Comparison of ENCODE assay signal across 27 mouse cellular contexts in genomic region chr15:79005581-79005980, GRCm38 (mm10). TPM values are rescaled to one million over a fixed set of nuclear protein-coding genes. Genes with fewer than 3 reads are reported as not detected.
DNase-seq lines count a peak whose midpoint lies in the region; ATAC-seq lines count a peak whose summit lies in the region.
"Had no signal": no experiment of that assay in that cellular context is flagged by ENCODE, and none has a peak within 500 bp of the region (broad histone marks: within the 10 kb centered on the region; RNA-seq: fewer than 3 reads in every experiment).

No protein-coding gene starts in this region.

- no peaks in the 10 kb centered on the region for H3K27me3 ChIP-seq in limb, embryonic 15.5 days
- no peaks in the 10 kb centered on the region for H3K27me3 ChIP-seq in limb, embryonic 10.5 days (ENCODE audit: low read depth, poor library complexity, severe bottlenecking)
- H3K27me3 ChIP-seq in stomach, embryonic 16.5 days (ENCODE audit: control insufficient read depth, insufficient read depth, low read length): no peaks in the 10 kb centered on the region
- H3K27me3 ChIP-seq in forebrain, embryonic 16.5 days (replicated peaks; ENCODE audit: control insufficient read depth, insufficient read depth, low read length): no peaks in the 10 kb centered on the region
- H3K27me3 ChIP-seq: embryonic facial prominence, embryonic 12.5 days; embryonic facial prominence, embryonic 15.5 days; forebrain, embryonic 12.5 days; forebrain, embryonic 15.5 days; hindbrain, embryonic 12.5 days; hindbrain, embryonic 15.5 days had no signal

- no peak for DNase-seq in limb, embryonic 10.5 days (ENCODE audit: low spot score)
- DNase-seq in MN1 (ENCODE audit: low spot score): peak; percentile 80
- DNase-seq in gastrocnemius, adult 8-10 months (ENCODE audit: low spot score in 2 of 2): no peak
- DNase-seq: adrenal gland, adult 8-10 months; adrenal gland, postnatal 36 days; cerebellum, adult 18-20 months; cerebellum, adult 9-10 months; cerebellum, postnatal 14 days; gastrocnemius, postnatal 14 days; heart, adult 11 months had no signal

- H3K9ac ChIP-seq in limb, embryonic 15.5 days: no peak overlapping the region
- no peak overlapping the region for H3K9ac ChIP-seq in stomach, embryonic 16.5 days (ENCODE audit: low read length)
- no peak overlapping the region for H3K9ac ChIP-seq in forebrain, embryonic 16.5 days (replicated peaks; ENCODE audit: low read depth, low read length)
- H3K9ac ChIP-seq: embryonic facial prominence, embryonic 12.5 days; embryonic facial prominence, embryonic 15.5 days; forebrain, embryonic 12.5 days; forebrain, embryonic 15.5 days; hindbrain, embryonic 12.5 days; hindbrain, embryonic 15.5 days had no signal

- 86% methylated on average over 9 of the region's 9 CpGs for WGBS in limb, embryonic 15.5 days
- 91% methylated on average over 9 of the region's 9 CpGs for WGBS in limb, embryonic 10.5 days
- 76% methylated on average over 9 of the region's 9 CpGs for WGBS in stomach, embryonic 16.5 days
- 87% methylated on average over 9 of the region's 9 CpGs for WGBS in forebrain, embryonic 16.5 days

- no peak overlapping the region for H3K4me2 ChIP-seq in limb, embryonic 15.5 days
- no peak overlapping the region for H3K4me2 ChIP-seq in stomach, embryonic 16.5 days (ENCODE audit: low read depth, low read length)
- no peak overlapping the region for H3K4me2 ChIP-seq in forebrain, embryonic 16.5 days (ENCODE audit: low read length)
- H3K4me2 ChIP-seq: embryonic facial prominence, embryonic 12.5 days; embryonic facial prominence, embryonic 15.5 days; forebrain, embryonic 12.5 days; forebrain, embryonic 15.5 days; heart, embryonic 11.5 days; hindbrain, embryonic 12.5 days; hindbrain, embryonic 15.5 days had no signal

- peak overlapping the region; percentile 43; the same call in 1 of the 2 replicates for H3K27ac ChIP-seq in limb, embryonic 15.5 days
- H3K27ac ChIP-seq in limb, embryonic 10.5 days: no peak overlapping the region
- H3K27ac ChIP-seq in stomach, embryonic 16.5 days (ENCODE audit: low read length): peak overlapping the region; percentile 55
- H3K27ac ChIP-seq in forebrain, embryonic 16.5 days (ENCODE audit: low read length): no peak overlapping the region
- H3K27ac ChIP-seq: embryonic facial prominence, embryonic 12.5 days; embryonic facial prominence, embryonic 15.5 days; forebrain, embryonic 12.5 days; forebrain, embryonic 15.5 days; hindbrain, embryonic 12.5 days; hindbrain, embryonic 15.5 days had no signal

- no peak overlapping the region for H3K4me3 ChIP-seq in limb, embryonic 15.5 days
- H3K4me3 ChIP-seq in limb, embryonic 10.5 days: no peak overlapping the region
- no peak overlapping the region for H3K4me3 ChIP-seq in stomach, embryonic 16.5 days (replicated peaks; ENCODE audit: low read length)
- H3K4me3 ChIP-seq in forebrain, embryonic 16.5 days (replicated peaks; ENCODE audit: low read length): no peak overlapping the region
- H3K4me3 ChIP-seq: embryonic facial prominence, embryonic 12.5 days; embryonic facial prominence, embryonic 15.5 days; forebrain, embryonic 12.5 days; forebrain, embryonic 15.5 days; hindbrain, embryonic 12.5 days; hindbrain, embryonic 15.5 days had no signal

- no peaks in the 10 kb centered on the region for H3K9me3 ChIP-seq in limb, embryonic 15.5 days
- no peaks in the 10 kb centered on the region for H3K9me3 ChIP-seq in limb, embryonic 10.5 days (replicated peaks)
- H3K9me3 ChIP-seq in stomach, embryonic 16.5 days (replicated peaks; ENCODE audit: control insufficient read depth, low read length): no peaks in the 10 kb centered on the region
- H3K9me3 ChIP-seq in forebrain, embryonic 16.5 days (ENCODE audit: control insufficient read depth, low read length): no peaks in the 10 kb centered on the region
- H3K9me3 ChIP-seq: embryonic facial prominence, embryonic 12.5 days; embryonic facial prominence, embryonic 15.5 days; forebrain, embryonic 12.5 days; forebrain, embryonic 15.5 days; G1E; hindbrain, embryonic 12.5 days; hindbrain, embryonic 15.5 days had no signal

- no peak for ATAC-seq in limb, embryonic 15.5 days (ENCODE audit: insufficient number of reproducible peaks, low FRiP score, low TSS enrichment, low read depth)
- ATAC-seq in stomach, embryonic 16.5 days (ENCODE audit: insufficient read depth, low FRiP score): no peak; the same call in 1 of the 2 replicates
- no peak for ATAC-seq in forebrain, embryonic 16.5 days
- ATAC-seq: forebrain, embryonic 15.5 days had no signal

- H3K4me1 ChIP-seq in limb, embryonic 15.5 days: no peaks in the 10 kb centered on the region; the same call in 1 of the 2 replicates
- H3K4me1 ChIP-seq in limb, embryonic 10.5 days: peaks cover 19% of the 10 kb centered on the region
- no peaks in the 10 kb centered on the region for H3K4me1 ChIP-seq in stomach, embryonic 16.5 days (ENCODE audit: control insufficient read depth, insufficient read depth, low read length)
- no peaks in the 10 kb centered on the region for H3K4me1 ChIP-seq in forebrain, embryonic 16.5 days (replicated peaks; ENCODE audit: control insufficient read depth, insufficient read depth, low read length)
- H3K4me1 ChIP-seq: embryonic facial prominence, embryonic 12.5 days; embryonic facial prominence, embryonic 15.5 days; forebrain, embryonic 12.5 days; forebrain, embryonic 15.5 days; hindbrain, embryonic 15.5 days had no signal

- H3K36me3 ChIP-seq in limb, embryonic 15.5 days: peaks cover 68% of the 10 kb centered on the region
- peaks cover 73% of the 10 kb centered on the region for H3K36me3 ChIP-seq in limb, embryonic 10.5 days
- peaks cover 17% of the 10 kb centered on the region for H3K36me3 ChIP-seq in stomach, embryonic 16.5 days (ENCODE audit: control insufficient read depth, insufficient read depth, low read length)
- H3K36me3 ChIP-seq in forebrain, embryonic 16.5 days (ENCODE audit: control insufficient read depth, insufficient read depth): peaks cover 19% of the 10 kb centered on the region

RNA-seq across cellular contexts. Expression of gene H1f0, which starts 22.7 kb away (rescaled TPM):
- 487 and 628 TPM in 2 replicates for polyA plus RNA-seq in limb, embryonic 15.5 days (2015; fragmentation: Nextera tagmentation; extraction: Ambion mirVana)
- polyA plus RNA-seq in limb, embryonic 10.5 days (2016; fragmentation: Nextera tagmentation; extraction: Ambion mirVana): 330 and 448 TPM in 2 replicates
- polyA plus RNA-seq in stomach, embryonic 16.5 days (2015; fragmentation: Nextera tagmentation; extraction: Ambion mirVana): 479 and 551 TPM in 2 replicates
- polyA plus RNA-seq in forebrain, embryonic 16.5 days (2015; fragmentation: Nextera tagmentation; extraction: Ambion mirVana): 403 and 441 TPM in 2 replicates
- 100 to 1,000 TPM in 1 of 4 experiments, 10 to 100 TPM in 3; 84.7 to 103 (median 92.1) TPM for total RNA-seq in gastrocnemius, adult 8-10 months (2022)

RNA-seq across cellular contexts. Expression of gene Galr3, which starts 36.1 kb away (rescaled TPM):
- polyA plus RNA-seq in limb, embryonic 15.5 days (2015; fragmentation: Nextera tagmentation; extraction: Ambion mirVana): 0.13 TPM in 1 of 2 replicates, not detected in the other
- polyA plus RNA-seq in limb, embryonic 10.5 days (2016; fragmentation: Nextera tagmentation; extraction: Ambion mirVana): 0.13 TPM in 1 of 2 replicates, not detected in the other
- 0.26 and 0.43 TPM in 2 replicates for polyA plus RNA-seq in stomach, embryonic 16.5 days (2015; fragmentation: Nextera tagmentation; extraction: Ambion mirVana)
- polyA plus RNA-seq in forebrain, embryonic 16.5 days (2015; fragmentation: Nextera tagmentation; extraction: Ambion mirVana): not detected in 2 replicates
- not detected for total RNA-seq in gastrocnemius, adult 8-10 months (2022)
- total RNA-seq: G1E; gastrocnemius, adult 18-20 months; gastrocnemius, postnatal 4 days; heart, adult 8-10 months; heart, postnatal 25 days had no signal
- polyA plus RNA-seq: embryonic facial prominence, embryonic 12.5 days; forebrain, embryonic 12.5 days; forebrain, embryonic 15.5 days; G1E; heart, embryonic 11.5 days; heart, embryonic 14.5 days; heart, postnatal 0 days; hindbrain, embryonic 12.5 days had no signal

RNA-seq across cellular contexts. Expression of gene Ankrd54, which starts 57.1 kb away (rescaled TPM):
- 43.9 and 46.6 TPM in 2 replicates for polyA plus RNA-seq in limb, embryonic 15.5 days (2015; fragmentation: Nextera tagmentation; extraction: Ambion mirVana)
- polyA plus RNA-seq in limb, embryonic 10.5 days (2016; fragmentation: Nextera tagmentation; extraction: Ambion mirVana): 73.8 and 77.9 TPM in 2 replicates
- 35.7 and 35.8 TPM in 2 replicates for polyA plus RNA-seq in stomach, embryonic 16.5 days (2015; fragmentation: Nextera tagmentation; extraction: Ambion mirVana)
- 54.9 and 58.1 TPM in 2 replicates for polyA plus RNA-seq in forebrain, embryonic 16.5 days (2015; fragmentation: Nextera tagmentation; extraction: Ambion mirVana)
- total RNA-seq in gastrocnemius, adult 8-10 months (2022): 1 to 10 TPM; 3.1 to 5.8 (median 3.5) TPM

RNA-seq across cellular contexts. Expression of gene Triobp, which starts 58.1 kb away (rescaled TPM):
- 54.8 and 59.2 TPM in 2 replicates for polyA plus RNA-seq in limb, embryonic 15.5 days (2015; fragmentation: Nextera tagmentation; extraction: Ambion mirVana)
- polyA plus RNA-seq in limb, embryonic 10.5 days (2016; fragmentation: Nextera tagmentation; extraction: Ambion mirVana): 47.9 and 54.6 TPM in 2 replicates
- polyA plus RNA-seq in stomach, embryonic 16.5 days (2015; fragmentation: Nextera tagmentation; extraction: Ambion mirVana): 54.2 and 63.6 TPM in 2 replicates
- 42.7 and 49.7 TPM in 2 replicates for polyA plus RNA-seq in forebrain, embryonic 16.5 days (2015; fragmentation: Nextera tagmentation; extraction: Ambion mirVana)
- total RNA-seq in gastrocnemius, adult 8-10 months (2022): 10 to 100 TPM; 38.3 to 69.6 (median 41.9) TPM

Comparison
In these comparisons a context has a peak if more than half of its experiments do, and no peak if none do; other contexts are left out.
1. H3K27ac ChIP-seq: peak in limb, embryonic 15.5 days (single experiment) and stomach, embryonic 16.5 days (single experiment); none in limb, embryonic 10.5 days (single experiment) and forebrain, embryonic 16.5 days (single experiment).